Mouse (Mus musculus) spleen, adult 2 months (tissue): ENCODE measurements around the gene 1600012H06Rik. TPM values are rescaled to one million over a fixed set of nuclear protein-coding genes. Genes with fewer than 3 reads are reported as not detected.
"Not testable (repeated sequence)": the region's sequence is repeated elsewhere in the genome, so short reads cannot be mapped to it uniquely, and the experiment has no call there.

ENCODE experiments used
- DNase-seq, 2 experiments: peaks; one replicate each; pipeline versions ENCODE4 v3.0.0 to v3.0.0-alpha.2; 2012 to 2021; ENCODE audit warnings: low spot score in 2 of 2, low read depth in 1 of 2
- H3K27ac ChIP-seq: fragments of 200-500 bp; 2 replicates; pipeline ENCODE4 v1.5.1; 2012; ENCODE audit warnings: low read length, inconsistent platforms; ENCODE audit not compliant: insufficient read depth
- H3K27me3 ChIP-seq: fragments of 200-500 bp; 2 replicates; pipeline ENCODE4 v1.6.1; 2012; ENCODE audit warnings: mild to moderate bottlenecking, moderate library complexity, low read length, inconsistent platforms; ENCODE audit not compliant: control insufficient read depth, insufficient read depth
- H3K36me3 ChIP-seq: fragments of 200-500 bp; 2 replicates; pipeline ENCODE4 v1.6.1; 2012; ENCODE audit warnings: mild to moderate bottlenecking, low read length, inconsistent platforms; ENCODE audit not compliant: control insufficient read depth, insufficient read depth
- H3K4me1 ChIP-seq: fragments of 200-500 bp; 2 replicates; pipeline ENCODE4 v1.6.1; 2011; ENCODE audit warnings: inconsistent platforms; ENCODE audit not compliant: control insufficient read depth, insufficient read depth, insufficient read length
- H3K4me3 ChIP-seq: fragments of 200-500 bp; 2 replicates; pipeline ENCODE4 v1.5.1; 2011; ENCODE audit warnings: mild to moderate bottlenecking, inconsistent platforms; ENCODE audit not compliant: insufficient read depth, insufficient read length; ENCODE audit errors: extremely low read depth
- WGBS: fragments of 180-500 bp; shearing (Covaris S2); methylation state at CpG from one replicate; pipeline ENCODE4 v1.1.7; 2018; 5-methylcytosine and 5-hydroxymethylcytosine counted together
- polyA plus RNA-seq: library from polyadenylated mRNA; depleted of rRNA; stranded (reverse); fragments of >200 nt; gene quantifications from 2 replicates; pipeline ENCODE4 v1.2.3, GENCODE M21; 2012

Gene 1600012H06Rik
- polyA plus RNA-seq, 1 experiment = 9.9 TPM

DNA sequence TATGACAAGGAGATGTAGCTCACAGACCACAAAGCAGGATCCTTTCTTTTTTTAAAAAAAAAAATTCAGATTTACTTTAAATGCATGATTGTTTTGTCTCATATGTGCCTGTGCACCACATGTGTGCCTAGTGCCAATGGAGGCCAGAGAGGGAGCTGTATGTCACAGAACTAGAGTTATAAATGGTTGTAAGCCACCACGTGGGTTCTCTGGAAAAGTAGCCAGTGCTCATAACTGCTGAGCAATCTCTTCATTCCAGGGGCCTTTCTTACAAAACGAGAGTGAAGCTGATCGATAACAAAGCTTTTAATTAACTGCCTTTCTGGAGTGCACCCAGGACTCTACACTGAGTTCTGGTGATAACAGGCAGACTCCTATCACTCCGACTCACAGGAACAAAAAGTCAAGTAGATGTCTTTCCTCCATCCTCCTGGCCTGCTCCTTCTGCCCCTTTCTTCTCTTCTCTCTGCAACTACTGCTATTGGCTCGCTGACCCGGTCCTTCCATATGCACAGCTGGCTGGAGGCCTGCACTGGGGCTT is 25.5 kb downstream of the 1600012H06Rik start:
- not testable (repeated sequence) for DNase-seq, H3K27ac ChIP-seq, H3K4me1 ChIP-seq, H3K27me3 ChIP-seq, H3K36me3 ChIP-seq, H3K4me3 ChIP-seq
- WGBS = no CpG with 5 or more reads among the region's 6 CpGs

DNA sequence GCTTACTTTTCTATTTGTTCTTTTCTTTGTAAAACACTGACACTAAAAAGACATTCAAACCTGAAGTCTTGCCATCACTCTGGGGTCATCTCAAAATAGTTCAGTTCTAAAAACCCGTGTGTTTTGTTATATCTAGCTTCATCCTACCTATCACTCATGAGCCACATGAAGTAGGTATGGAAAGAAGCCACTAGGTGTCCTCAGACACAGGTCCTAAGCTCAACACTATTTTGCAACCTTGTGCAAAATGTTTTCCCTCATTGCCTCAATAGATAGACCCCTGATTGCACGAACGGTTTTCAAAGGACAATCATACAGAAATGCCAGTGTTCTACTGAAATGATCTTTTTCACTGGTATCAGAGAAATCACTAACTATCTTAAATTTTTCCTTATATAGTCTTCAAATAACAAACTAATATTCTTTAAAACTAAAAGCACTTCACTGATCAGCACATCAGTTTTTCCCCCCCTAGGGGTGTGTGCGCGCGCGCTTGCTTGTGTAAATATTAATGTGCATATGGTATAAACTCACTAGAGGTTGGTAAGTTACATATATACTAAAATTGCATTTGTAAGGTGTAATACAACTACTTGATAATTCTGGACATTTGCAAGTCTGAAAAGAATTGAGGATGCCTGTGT is 34.9 kb downstream of the 1600012H06Rik start:
- H3K36me3 ChIP-seq, H3K27me3 ChIP-seq, H3K4me1 ChIP-seq, DNase-seq, H3K27ac ChIP-seq, H3K4me3 ChIP-seq: not testable (repeated sequence)
- 1% methylated on average over 4 of the region's 7 CpGs for WGBS

DNA sequence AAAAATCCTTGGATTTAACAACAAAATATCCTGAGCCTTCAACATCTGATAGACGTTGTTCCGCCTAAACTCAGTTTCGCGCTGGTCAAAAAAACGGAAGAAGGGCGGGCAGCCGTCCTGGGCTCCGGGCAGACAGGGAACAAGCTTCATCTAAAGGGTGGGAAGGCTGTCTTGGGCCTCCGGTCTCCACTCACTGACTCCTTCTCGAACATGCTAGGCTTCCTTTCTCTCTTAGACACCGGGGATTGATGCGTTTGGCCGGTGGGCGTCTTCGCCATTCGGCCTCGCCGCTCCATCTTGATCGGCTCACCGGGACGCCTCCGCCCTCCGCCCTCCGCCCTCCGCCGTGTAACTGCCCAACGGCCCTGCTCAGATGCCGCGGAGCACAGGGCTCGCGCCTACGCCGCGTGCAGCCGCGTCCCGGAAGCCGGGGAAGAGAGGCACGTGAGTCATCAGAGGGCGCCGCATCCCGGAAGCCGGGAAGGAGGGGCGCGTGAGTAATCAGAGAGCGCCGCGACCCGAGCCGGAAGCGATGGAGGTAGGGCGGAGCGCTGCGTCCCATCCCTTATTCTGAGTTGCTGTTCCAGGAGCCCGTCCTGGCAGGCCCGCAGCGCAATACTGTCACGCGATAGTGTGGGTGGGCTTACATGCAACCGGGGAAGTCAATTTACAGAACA is 35.5 kb downstream of the 1600012H06Rik start, which contains the start of the genes 9030025P20Rik and Gm3417:
9030025P20Rik (plus strand) TSS at position 107 of the 677 bp plus-strand sequence.
Gm3417 (minus strand) TSS at position 429 of the 677 bp plus-strand sequence.
- not testable (repeated sequence) for H3K36me3 ChIP-seq, H3K27ac ChIP-seq, H3K4me3 ChIP-seq, H3K4me1 ChIP-seq, DNase-seq, H3K27me3 ChIP-seq
- no CpG with 5 or more reads among the region's 60 CpGs for WGBS

DNA sequence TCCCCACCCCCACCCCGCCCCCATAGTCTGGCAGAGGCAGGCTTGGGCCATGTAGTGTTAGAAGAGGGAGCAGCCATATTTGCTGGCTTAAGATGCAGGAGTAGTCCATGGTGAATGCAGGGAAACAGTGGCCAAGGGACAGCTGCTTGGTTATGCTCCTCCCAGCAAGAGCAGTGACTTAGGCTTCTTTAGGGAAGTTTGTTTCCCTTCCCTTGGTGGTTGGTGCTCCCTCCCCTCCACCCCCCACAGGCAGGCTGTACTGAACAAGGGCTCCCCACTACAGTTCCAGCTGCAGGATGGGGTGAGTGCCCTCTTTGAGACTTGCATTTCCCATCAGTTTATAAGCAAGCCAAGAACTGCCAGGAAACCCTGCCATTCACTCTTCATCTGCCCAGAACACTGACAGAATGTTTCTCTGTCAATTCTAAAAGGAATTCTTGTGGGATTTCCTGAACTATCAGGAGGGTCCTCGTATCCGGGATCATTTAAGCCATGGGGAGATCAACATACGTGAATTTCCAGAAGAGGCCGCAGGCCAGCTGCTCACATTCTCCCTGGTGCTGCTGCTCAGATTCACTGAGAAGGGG is 47.2 kb downstream of the 1600012H06Rik start:
- H3K27me3 ChIP-seq, H3K4me3 ChIP-seq, H3K27ac ChIP-seq, DNase-seq, H3K4me1 ChIP-seq, H3K36me3 ChIP-seq: not testable (repeated sequence)
- WGBS = 90% methylated on average over 4 of the region's 5 CpGs

DNA sequence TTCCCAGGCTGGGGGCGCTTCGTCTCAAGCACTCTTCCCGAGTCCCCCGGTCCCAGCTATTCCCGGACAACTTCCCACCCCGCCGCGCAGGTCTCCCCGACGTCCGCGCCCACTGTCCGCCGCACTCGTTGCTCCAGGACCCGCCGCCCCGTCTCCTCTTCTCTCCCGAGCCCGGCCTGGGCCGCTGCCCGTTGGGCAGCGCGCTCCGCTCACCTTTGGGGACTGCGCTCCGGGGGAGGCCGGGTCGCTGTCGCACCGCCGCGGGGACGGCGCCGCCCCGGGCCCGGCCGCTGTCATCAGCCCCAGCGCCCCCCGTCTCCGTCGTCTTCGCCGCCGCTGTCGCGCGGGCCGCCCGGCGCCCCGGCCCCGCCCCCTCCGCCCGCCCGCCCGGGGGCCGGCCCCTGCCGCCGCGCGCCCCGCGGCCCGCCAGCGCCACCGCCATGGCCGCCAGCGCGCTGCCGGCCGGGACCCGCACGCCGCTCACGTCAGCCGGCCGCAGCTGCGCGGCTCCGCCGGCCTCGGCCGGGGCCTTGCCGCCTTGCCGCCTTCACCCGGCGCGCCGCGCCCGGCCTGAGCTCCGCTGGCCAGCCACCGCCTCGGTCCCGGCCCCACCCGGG is 49.6 kb downstream of the 1600012H06Rik start:
- not testable (repeated sequence) for H3K4me3 ChIP-seq, H3K36me3 ChIP-seq, H3K4me1 ChIP-seq, DNase-seq, H3K27me3 ChIP-seq, H3K27ac ChIP-seq
- WGBS = no CpG with 5 or more reads among the region's 98 CpGs

DNA sequence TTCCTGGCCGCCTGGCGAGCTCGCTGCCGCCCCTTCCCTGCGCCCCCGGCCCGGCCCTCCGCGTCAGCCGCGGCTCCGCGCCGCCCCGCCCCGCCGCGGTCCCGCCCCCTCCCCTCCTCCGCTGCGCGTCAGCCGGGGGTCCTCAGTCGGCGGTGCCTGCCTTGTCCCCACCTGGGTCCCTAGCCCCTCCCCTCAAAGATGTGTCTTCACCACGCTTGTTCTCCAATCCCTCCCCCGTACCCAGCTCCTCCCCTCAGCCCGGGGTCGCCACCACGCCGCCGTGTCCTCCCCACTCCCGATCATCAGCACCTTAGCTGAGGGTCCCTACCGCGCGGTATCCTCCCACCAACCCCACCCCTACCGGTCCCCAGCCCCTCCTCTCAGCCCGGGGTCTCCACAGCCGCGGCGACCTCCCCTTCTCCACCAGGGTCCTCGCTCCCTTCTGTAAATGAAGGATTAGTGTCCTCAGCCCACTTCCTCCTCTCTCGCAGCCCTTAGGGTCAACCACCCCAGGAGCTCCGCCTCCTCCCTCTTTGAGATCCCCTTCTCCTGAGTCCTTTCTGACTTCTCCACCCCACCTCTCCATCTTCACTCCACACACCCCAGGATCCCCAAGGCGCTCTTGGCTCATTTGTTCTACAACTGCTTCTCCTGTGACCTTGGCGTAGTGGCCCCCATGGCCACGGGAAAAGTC is 50.3 kb downstream of the 1600012H06Rik start:
- DNase-seq, H3K27ac ChIP-seq, H3K4me1 ChIP-seq, H3K27me3 ChIP-seq, H3K4me3 ChIP-seq, H3K36me3 ChIP-seq: not testable (repeated sequence)
- no CpG with 5 or more reads among the region's 47 CpGs for WGBS

DNA sequence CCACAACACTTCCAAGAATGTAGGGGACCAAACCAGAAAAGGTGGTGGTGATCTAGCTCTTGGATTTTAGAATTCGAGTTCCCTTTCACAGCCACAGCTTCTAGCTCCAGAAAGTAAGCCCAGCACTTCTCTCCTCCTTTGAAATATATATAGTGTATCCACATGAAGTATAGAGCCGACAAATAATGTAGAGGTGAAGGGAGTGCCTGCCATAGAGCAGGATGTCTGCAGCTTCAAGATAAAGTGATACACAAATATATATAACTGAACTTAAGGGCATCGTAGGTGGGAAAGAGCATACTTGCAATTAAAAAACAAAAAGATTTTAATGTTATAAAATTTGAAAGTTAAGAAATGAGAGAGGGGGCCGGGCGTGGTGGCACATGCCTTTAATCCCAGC is 51.2 kb downstream of the 1600012H06Rik start:
- H3K27me3 ChIP-seq, H3K4me3 ChIP-seq, DNase-seq, H3K36me3 ChIP-seq, H3K4me1 ChIP-seq, H3K27ac ChIP-seq: not testable (repeated sequence)
- no CpG with 5 or more reads among the region's 5 CpGs for WGBS

DNA sequence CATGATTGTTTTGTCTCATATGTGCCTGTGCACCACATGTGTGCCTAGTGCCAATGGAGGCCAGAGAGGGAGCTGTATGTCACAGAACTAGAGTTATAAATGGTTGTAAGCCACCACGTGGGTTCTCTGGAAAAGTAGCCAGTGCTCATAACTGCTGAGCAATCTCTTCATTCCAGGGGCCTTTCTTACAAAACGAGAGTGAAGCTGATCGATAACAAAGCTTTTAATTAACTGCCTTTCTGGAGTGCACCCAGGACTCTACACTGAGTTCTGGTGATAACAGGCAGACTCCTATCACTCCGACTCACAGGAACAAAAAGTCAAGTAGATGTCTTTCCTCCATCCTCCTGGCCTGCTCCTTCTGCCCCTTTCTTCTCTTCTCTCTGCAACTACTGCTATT is 57.1 kb downstream of the 1600012H06Rik start:
- WGBS = no CpG with 5 or more reads among the region's 4 CpGs
- not testable (repeated sequence) for DNase-seq, H3K36me3 ChIP-seq, H3K4me3 ChIP-seq, H3K27me3 ChIP-seq, H3K27ac ChIP-seq, H3K4me1 ChIP-seq

DNA sequence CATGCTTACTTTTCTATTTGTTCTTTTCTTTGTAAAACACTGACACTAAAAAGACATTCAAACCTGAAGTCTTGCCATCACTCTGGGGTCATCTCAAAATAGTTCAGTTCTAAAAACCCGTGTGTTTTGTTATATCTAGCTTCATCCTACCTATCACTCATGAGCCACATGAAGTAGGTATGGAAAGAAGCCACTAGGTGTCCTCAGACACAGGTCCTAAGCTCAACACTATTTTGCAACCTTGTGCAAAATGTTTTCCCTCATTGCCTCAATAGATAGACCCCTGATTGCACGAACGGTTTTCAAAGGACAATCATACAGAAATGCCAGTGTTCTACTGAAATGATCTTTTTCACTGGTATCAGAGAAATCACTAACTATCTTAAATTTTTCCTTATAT is 66.1 kb downstream of the 1600012H06Rik start:
- H3K36me3 ChIP-seq, H3K4me1 ChIP-seq, H3K4me3 ChIP-seq, DNase-seq, H3K27me3 ChIP-seq, H3K27ac ChIP-seq: not testable (repeated sequence)
- no CpG with 5 or more reads among the region's 3 CpGs for whole genome bisulfite sequencing
